Mouse (Mus musculus) retina, adult 2 months (tissue): ENCODE data around the gene Scel.
"Not testable (repeated sequence)": the region's sequence is repeated elsewhere in the genome, so short reads cannot be mapped to it uniquely, and the experiment has no call there.

Experiments
- DNase-seq: peaks from one replicate; pipeline ENCODE4 v3.0.0-alpha.2; 2012; ENCODE audit warnings: low read depth, low spot score

The Scel gene

DNA sequence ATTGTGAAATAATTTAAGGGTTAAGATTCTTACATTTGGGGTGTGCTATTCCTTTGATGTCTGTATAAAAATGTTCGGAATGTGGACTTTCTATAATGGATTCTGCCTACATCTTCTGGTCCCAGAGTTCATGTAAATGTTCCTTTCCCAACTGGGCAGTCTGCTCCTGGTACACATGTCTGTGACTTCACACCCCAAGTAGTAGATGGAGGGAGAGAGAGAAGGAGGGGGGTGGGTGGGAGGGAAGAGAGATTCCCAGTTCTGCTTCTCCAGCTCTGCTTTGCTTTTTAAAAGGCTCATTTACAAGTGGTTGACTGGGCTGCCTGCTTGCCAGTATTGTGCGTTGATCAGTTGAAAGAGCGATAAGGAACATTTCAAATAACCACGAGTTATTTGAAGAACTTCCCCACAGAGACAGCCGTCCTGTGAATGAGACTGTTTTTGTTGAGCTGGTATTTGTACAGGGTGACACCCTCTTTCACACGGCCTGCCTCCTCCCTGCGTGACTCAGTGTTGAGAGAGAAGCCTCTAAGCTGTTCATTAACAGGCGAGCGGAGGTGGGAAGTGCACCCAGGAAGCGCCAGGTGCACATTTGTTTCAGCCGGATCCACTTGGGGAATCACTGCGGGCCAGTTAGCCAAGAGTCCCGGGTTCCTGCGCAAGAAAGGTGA is at the start of gene Scel:
Gene Scel (plus strand): TSS at position 541 of the 671 bp plus-strand sequence.
- DNase-seq = no peak

DNA sequence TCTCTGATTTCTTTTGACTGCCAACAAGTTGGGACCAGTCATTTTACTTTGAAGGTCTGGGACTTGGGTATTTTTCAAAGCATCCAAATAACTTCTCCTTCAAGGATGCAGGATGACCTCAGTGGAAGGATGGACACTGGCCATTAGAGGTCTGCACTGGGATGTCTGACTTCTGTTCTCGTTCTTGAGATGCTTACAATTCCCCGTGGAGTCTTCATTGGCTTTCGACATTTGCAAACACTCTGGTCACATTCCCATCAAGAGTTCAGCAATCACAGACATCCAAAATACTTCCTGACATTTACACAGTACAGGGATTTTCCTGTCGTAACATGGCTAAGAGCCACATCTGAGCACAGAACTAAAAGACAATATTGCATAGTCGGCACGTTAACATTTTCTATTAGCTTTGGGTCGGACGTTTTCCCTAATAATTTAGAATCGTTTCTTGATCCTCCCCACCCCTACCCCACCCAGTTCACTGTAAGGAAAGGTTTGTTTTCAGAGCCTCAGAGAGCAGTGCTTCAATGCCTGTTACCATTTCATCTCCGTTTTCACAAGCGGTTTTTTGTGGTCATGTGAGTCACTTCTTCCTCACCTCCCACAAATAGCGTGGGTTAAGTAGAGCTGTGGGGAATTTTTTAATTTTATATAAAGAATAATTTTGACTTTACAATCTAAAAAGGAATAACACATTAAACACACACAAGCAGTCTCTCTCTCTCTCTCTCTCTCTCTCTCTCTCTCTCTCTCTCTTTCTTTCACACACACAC is 44.3 kb upstream of the Scel start:
- DNase-seq = no peak

DNA sequence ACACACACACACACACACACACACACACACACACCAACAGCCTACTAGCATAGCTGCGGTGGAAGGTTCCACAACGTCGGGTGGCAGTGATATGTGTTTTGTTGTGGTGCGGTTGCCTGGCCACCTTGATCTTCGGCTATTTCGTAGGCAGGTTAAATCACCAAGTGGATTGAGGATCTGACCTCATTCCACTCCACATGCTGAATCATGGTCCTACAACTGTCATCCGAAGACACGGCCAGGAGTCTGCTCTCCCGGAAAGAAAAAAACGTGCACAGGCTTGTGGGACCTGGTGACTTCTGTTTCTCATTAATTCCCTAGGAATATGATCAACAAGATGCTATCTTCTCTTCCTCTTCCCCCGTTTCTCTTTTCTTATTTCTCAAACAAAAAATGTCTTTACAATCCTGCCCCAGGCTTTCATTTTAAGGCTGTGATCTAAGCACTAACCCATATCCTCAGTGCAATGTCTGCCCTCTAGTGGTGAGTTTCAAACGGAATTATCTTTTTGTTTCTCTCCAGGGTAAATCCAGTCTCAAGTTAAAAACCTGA is 43.6 kb upstream of the Scel start:
- peak; percentile 59 for DNase-seq

DNA sequence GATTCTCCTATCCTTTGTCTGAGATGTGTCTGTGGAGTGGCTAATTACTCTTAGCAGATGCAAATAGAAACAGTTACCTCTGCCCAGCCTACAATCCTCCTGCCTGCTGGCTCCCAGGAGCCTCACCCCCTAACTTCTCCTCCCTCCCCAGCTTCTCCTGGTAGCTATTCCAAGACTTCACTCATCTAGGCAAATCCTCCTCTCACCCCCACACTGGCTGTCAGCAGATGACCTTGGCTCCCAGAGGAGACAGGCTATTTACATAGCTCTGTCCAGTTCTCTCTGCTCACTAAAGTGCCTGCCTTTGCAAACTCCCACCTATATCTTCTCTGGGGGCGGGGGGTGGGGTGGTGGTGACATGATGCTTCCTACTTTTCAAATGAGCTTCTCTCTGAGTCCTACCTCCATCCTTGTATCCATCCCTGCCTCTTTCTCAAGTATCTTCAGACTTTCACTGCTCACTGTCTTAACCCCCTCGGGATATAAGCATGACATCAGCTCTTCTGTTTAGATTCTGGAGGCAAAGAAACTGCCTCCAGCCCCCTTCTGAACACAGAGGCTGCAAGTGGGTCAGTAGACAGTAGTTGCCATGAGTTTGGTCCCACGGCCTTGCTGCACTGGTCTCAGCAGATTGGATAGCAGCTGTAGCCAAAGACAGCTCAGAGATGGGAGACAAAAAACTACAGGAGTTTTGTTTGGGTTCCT is 41.9 kb upstream of the Scel start:
- DNase-seq = no peak

DNA sequence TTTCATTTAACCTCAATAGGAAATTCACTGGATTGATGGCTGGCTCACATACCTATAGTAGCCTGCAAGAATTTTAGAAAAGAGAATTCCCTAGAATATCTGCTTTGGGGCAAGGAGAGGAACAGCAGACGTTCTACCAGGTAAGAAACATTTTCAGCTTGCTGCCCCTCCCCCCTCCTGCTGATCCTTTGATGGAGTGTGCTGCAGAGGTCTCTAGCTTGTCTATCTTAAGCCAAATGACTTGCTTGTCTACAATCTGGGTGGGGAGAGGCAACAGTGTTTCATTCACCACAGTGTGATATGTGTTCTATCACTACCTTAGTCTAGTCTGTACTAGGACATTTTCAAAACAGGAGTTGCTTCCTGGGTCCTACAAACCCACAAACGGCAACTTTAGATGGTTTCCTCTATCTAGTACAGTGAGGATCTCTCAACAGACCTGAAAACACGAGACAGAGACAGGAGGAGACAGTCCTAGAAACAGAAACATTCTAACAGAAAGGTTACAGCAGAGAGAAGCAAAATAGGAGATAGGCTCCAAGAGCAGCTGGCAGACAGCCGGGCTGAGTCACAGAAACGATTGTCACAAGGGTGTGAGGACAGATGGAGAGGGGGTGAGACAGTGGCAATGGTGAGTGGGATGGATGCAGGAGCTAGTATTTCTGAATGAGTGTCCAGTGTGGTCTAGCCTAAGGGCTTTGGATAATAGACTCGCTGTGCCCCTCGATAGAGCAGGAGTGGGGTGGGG is 41.2 kb upstream of the Scel start:
- DNase-seq = no peak

DNA sequence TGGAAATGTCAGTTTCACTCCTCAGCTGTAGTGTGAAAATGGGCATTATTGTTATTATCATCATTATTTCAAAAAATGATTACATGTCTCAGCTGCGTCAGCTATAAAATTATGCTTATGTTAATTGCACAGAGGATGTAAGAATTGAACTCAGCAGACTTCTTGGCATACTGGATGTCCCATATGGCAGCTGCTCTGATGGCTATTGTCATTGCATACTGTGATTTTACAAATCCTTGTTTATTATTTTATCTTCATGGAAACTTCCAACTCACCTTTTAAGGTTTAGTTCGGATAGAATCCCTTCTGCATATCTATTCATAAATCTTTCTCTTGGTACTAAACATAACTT is 40.6 kb upstream of the Scel start:
- DNase-seq = no peak

DNA sequence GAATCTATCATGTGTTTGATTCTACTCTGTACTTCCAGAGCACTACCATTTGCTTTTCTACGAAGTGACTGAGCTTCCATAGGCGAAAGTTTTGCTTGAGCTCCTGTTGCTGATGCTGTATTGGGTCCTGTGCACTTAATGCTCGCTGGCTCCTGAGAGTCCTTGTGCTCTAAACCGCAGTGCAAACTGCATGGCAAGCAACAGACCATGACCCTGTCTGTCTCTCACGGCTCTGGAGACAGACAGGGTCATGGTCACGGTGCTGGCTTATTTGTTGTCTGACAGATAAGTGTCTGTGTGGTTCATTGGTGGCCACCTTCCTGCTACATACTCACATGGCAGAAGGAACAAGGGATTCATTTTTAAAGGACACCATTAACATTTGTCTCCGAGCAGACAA is 37.8 kb upstream of the Scel start:
- no peak for DNase-seq

DNA sequence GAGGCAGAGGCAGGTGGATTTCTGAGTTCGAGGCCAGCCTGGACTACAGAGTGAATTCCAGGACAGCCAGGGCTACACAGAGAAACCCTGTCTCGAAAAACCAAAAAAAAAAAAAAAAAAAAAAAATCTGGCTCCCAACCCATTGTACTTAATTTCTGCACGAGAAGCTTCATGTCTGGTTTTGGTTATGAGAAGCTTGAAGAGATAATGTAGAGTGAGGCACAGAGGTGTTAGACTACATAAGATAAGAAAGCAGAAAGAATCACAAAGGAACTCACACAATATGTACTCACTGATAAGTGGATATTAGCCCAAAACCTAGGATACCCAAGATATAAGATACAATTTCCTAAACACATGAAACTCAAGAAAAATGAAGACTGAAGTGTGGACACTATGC is 36.9 kb upstream of the Scel start:
- not testable (repeated sequence) for DNase-seq

DNA sequence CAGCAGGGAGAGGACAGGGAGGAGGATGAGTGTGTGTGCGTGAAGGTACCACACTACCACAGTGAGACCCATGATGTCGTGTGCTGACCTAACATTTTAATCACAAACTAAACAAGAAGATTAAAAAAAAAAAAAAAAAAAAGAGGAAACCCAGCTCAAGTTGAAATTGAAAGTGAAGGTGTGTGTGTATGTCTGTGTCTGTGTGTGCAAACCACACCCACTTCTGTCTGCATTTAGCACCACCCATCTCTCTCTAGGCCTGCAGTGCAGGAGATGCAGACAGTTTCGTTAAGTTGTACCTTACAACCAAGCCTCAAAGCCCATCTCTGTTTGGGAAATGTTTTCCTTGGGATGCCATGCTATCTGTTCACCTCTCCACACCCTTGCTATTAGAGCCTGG is 35.9 kb upstream of the Scel start:
- no peak for DNase-seq

DNA sequence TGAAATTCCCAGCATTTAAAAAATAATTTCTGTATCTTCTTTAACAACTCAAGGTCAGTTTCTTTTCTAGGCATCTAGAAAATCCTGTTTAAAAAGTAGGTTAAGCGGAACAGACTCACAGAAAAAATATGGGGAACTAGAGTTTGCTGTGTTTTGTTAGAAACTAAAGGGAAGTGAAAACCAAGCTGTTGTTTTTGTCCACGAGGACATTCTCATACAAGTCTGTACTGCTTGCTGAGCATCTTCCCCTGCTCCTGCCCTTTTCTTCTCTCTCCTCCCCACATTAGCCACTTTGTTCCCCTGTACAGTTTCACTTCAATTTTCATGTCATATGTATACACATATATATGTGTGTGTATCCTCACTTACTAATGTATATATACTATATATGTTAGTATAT is 35.2 kb upstream of the Scel start:
- DNase-seq = no peak

DNA sequence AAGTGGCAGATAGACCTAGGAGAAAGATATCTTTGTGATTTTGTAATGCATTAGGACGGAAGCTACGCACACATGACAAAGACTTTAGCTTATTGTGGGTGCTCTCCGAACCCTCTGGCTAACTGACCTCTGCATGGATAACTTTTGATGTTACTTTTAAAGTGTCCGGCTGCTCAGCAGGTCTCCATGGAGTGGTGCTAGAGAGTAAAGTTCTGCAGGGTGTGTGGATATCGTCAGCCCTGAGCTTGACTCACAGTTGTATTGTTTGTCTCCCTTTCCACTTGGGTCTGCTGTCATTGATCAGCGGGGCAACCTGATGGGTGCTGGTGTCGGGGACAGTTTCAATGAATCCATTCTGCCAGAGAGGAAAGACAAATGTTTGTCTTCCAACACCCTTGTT is 33.7 kb upstream of the Scel start:
- no peak for DNase-seq

DNA sequence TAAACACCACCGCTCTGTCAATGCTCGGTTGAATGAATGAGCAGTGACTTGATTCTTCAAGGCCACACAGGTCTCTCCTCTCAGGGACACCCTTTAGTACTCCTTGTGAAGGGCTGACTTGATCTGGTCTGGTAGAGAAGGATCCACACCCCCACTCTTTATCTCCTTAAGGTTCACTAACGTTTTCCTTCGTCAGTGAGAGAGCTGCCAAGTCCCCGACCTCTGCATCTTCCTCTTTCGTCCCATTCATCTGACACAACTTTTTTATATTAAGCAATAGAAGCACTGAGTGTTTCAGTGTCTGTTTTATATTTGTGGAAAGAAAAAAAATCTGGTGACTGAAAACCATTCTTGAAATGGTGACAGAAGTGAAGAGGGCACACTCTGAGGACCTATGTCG is 31.6 kb upstream of the Scel start:
- DNase-seq = no peak

DNA sequence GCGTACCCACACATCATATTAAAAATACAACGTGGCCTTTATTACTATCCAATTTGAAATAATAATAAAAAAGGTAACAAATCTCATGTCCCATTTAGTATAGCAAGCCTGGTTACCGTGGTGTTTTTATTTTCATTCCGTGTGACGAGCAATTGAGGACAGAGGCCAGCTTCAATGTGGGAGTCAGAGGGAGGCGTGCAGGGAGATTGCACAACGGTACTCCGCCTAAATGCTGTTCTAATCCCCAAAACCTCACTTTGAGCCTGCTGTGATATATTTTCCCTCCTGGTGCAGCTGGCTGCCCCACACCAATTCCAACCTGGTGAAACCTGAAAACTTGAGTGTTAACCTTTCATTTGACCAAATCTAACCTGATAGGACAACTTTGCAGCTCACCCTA is 27.5 kb upstream of the Scel start:
- DNase-seq = no peak

DNA sequence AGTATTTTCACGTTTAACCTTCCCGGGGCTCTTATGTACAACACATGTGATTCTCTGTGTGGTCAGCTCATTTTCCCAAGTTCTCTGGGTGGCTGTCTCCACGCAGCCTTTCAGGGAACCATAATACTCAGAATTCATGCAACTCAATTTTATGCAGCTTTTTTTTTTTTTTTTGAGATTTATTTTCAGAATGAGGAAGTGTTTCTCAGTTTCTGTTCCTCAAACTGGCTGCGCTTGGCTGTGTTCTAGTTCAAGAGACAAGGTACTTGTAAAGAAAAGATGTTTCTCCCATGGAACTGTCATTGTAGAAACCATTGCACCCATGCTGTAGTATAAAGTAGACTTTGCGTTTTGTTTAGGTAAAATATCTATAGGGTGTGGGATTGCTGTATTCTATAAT is 26.2 kb upstream of the Scel start:
- no peak for DNase-seq

DNA sequence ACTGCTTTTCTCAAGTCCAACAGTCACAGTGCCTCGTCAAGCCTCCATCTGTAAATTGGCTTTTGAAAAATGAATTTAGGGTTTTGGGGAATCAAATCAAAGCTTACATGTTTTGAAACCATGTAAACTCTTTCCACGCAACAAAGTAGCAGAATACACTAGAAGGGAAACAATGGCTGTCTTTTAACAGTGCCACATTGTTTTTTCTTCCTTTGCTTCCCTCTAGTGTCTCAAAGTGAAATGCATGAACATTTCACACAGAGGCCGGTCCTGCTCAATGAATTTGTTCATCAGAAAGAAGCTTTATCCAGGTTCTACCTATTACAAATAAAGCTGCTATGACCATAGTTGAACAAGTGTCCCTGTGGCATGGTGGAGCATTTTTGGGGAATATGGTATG is 24.5 kb upstream of the Scel start:
- DNase-seq = no peak

DNA sequence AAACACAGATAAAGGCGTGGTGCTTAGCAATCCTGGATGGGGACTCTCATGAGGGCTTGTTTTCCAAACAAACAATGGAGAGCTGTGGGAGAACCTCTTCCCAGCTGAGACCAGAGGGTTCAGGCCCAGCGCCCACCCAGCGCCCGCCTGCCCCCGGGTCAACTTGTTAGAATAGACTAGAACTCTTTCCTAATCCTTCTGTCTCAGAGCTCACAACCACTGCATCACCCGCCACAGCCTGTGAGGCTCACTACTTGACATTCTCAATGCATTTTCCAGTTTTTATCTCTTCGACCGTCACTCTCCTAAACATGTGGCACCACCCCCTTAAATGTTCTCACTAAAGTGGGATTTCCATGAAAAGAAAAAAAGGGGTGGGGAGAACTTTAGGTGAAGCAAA is 14.9 kb upstream of the Scel start:
- no peak for DNase-seq

DNA sequence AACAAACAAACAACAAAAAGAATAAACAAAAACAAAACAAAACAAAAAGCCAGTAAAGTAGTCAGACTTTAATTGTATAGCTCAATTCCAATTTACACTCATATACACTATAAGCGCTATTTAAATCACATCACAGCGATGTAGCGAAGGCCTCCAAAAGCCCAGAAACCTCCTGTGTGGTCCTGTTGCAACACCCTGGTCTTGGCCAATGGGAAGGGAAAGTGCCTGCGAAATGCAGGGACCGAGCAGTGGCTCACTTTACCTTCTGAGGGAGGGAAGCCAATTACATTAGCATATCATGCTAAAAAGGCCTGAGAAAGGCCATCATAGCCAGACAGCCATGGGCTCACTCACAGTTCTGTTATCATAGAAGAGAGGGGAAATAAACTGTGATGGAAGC is 14.5 kb upstream of the Scel start:
- DNase-seq = no peak

DNA sequence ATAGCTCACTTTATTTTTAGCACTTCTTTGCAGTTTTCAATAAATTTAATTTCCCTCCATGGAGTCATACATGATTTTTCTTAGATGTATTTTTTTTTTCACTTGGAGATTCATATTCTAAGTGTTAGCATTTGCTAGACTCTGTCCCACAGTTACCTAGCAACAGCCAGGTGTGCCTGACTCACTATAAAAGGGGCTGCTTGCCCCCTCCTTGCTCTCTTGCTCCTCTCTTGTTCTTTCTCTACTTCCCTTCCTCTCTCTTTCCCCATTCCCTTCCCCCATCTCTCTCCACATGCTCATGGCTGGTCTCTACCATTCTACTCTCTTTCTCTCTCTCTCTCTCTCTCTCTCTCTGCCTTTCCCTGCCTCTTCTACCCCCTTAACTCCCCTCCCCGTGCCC is 14.1 kb upstream of the Scel start:
- no peak for DNase-seq

DNA sequence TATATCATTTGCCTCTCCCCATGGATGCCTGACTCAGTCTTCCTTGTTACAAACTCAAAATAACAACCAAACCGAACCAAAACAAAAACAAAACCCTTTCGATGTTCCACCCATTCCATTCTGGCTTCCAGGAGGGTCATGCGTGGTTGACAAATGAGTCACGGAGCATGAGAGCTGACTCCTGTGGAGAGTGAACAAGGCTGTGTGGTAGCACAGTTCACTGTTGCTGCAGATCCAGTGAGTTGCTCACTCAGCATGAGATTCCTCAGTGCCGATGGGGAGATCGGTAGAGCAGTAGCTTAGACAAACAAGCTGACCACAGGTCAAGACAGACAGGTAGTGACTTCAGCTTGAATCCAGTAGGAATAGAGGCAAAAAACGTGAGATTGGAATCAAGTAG is 12.8 kb upstream of the Scel start:
- no peak for DNase-seq

DNA sequence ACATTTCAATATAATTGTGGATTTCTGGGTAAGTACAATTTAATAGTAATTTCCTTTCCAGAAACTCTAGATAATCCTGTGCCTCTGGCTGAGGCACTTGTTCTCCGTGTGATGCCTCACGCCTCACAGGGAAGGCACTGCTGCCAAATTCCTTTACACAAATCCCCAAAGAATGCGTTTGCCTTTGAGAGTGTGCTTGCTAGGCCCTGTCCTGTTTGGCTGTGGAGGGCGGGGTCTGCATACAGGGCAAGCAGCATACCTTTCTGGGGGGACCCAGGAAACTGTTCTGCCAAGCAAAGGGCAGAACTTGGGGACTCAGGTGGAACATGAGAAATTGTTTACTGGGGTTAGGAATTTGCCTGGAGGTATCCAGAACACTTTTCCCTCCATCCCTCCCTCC is 12.2 kb upstream of the Scel start:
- DNase-seq = no peak

DNA sequence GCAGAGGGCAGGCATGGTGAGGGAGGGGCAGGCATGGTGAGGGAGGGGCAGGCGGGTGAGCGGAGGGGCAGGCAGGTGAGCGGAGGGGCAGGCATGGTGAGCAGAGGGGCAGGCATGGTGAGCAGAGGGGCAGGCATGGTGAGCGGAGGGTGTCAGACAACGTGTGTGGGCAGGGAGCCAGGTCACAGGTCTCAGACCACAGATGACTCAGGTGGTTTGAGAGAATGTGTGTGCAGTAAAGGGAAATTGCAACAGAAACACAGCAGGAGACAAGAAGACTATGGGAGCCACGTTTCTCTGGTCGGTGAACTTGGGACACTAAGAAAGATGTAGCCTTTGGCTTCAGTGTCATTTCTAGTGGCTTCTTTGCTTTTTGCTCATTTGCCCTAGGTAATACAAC is 8.6 kb upstream of the Scel start:
- no peak for DNase-seq

DNA sequence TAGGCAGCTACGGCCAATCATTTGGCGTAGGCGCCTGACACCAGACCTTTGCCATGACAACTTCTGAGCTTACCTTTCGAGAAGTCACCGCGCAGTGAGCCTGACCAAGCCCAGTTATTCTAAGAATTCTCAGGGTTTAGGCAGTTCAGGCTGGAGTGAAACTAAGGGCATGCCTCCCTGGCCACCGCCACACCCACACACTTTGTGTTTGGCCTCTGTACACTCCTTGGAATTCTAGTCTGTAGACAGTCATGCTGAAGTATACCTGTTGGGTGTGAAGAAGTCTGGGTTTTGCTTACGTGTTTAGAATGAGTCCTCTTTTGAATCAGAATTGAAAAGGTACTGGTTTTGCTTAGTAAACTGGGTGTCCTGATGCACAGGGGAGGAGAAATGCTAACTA is 3.6 kb upstream of the Scel start:
- no peak for DNase-seq
